Mouse (Mus musculus): Measurements from ENCODE around the gene Gm6356.
"Not testable (repeated sequence)": the region's sequence is repeated elsewhere in the genome, so short reads cannot be mapped to it uniquely, and the experiment has no call there.

Gene Gm6356

DNA sequence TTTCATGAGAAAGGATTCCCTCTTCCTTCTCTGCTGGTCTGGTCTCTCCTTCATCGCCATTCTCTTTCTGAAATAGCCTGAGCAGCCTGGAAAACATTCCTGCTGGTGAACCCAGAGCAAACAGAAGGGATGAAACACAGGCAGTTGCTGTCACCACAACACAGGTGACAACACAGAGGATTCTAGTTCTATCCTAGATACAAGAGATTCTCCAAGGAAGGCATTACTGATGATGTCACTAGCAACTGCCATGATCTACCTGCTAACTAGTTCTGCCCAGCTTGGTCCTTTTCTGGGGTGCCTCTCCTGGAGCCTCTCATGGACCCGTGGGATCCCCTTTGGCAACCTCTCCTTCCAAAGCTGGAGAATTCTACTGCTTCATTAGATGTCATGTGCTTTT is at the start of gene Gm6356:
Gm6356 (minus strand) TSS at position 101 of the 400 bp plus-strand sequence.
- not testable (repeated sequence) for DNase-seq

Data from right cerebral cortex, postnatal 4 days (tissue).